15 mouse cellular contexts compared by ENCODE assay signal in the genomic region with DNA sequence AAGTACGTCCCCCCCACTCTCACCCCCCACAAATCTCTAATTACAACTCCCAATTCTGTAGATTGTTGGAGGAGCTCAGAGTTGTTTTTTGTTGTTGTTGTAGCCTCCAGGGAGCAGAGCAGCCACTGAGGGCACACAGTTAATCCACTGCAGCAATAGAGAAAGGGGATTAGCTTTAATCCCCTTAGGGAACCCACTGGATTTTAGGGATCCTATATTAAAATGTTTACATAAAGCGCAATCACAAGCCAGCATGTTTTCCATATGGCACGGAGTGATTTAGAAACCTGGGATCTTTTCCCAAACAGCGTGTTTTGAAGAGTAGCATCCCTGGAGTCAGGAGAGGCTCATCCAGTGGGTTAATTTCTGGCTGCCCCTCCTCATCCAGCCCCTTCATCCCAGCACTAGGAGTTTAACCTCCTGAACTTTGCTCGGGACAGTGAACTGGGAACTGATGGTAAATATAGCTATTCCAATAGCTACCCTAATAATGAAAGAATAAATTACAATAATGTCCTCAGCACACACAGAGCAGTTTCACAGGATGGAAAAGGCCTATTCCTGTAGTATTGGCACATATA. TPM values are rescaled to one million over a fixed set of nuclear protein-coding genes. Genes with fewer than 3 reads are reported as not detected.
DNase-seq lines count a peak whose midpoint lies in the region; ATAC-seq and TF ChIP-seq lines count a peak whose summit lies in the region.
"Had no signal": no experiment of that assay in that cellular context is flagged by ENCODE, and none has a peak within 500 bp of the region (broad histone marks: within the 10 kb centered on the region; RNA-seq: fewer than 3 reads in every experiment).

No protein-coding gene starts in this region.

- peaks cover 47% of the 10 kb centered on the region for H3K27me3 ChIP-seq in forebrain, embryonic 14.5 days (replicated peaks; ENCODE audit: control insufficient read depth, insufficient read depth, low read length)
- peaks cover 89% of the 10 kb centered on the region for H3K27me3 ChIP-seq in forebrain, embryonic 10.5 days (ENCODE audit: poor library complexity, severe bottlenecking)
- H3K27me3 ChIP-seq in embryonic facial prominence, embryonic 14.5 days (replicated peaks; ENCODE audit: control insufficient read depth, insufficient read depth, low read length), result peaks cover 6% of the 10 kb centered on the region
- peaks cover 5% of the 10 kb centered on the region; the same call in 1 of the 2 replicates for H3K27me3 ChIP-seq in limb, embryonic 13.5 days
- H3K27me3 ChIP-seq in thymus, adult 2 months (ENCODE audit: control insufficient read depth, insufficient read depth, low read length), result peaks cover 10% of the 10 kb centered on the region

- H3K4me3 ChIP-seq in forebrain, embryonic 14.5 days (ENCODE audit: low read depth, low read length), result no peak overlapping the region
- no peak overlapping the region for H3K4me3 ChIP-seq in forebrain, embryonic 10.5 days
- no peak overlapping the region for H3K4me3 ChIP-seq in embryonic facial prominence, embryonic 14.5 days (ENCODE audit: low read depth, low read length)
- H3K4me3 ChIP-seq in limb, embryonic 13.5 days, result no peak overlapping the region
- H3K4me3 ChIP-seq in thymus, adult 2 months (ENCODE audit: control insufficient read depth, insufficient read depth, low read length), result no peak overlapping the region
- H3K4me3 ChIP-seq: erythroblast, embryonic 14.5 days had no signal

- H3K4me1 ChIP-seq in forebrain, embryonic 14.5 days (ENCODE audit: control insufficient read depth, insufficient read depth, low read length), result peaks cover 2% of the 10 kb centered on the region; the same call in 1 of the 2 replicates
- peaks cover 45% of the 10 kb centered on the region for H3K4me1 ChIP-seq in forebrain, embryonic 10.5 days
- peaks cover 6% of the 10 kb centered on the region; the same call in 1 of the 2 replicates for H3K4me1 ChIP-seq in embryonic facial prominence, embryonic 14.5 days (ENCODE audit: control insufficient read depth, insufficient read depth, low read length)
- H3K4me1 ChIP-seq in limb, embryonic 13.5 days, result peaks cover 18% of the 10 kb centered on the region
- no peaks in the 10 kb centered on the region for H3K4me1 ChIP-seq in thymus, adult 2 months (replicated peaks; ENCODE audit: control insufficient read depth, insufficient read depth, low read length)

- peak; percentile 10; the same call in 1 of the 2 replicates for ATAC-seq in forebrain, embryonic 14.5 days
- ATAC-seq in embryonic facial prominence, embryonic 14.5 days (ENCODE audit: low read depth), result no peak
- ATAC-seq in limb, embryonic 13.5 days (ENCODE audit: low FRiP score, low read depth), result no peak

- no peaks in the 10 kb centered on the region for H3K9me3 ChIP-seq in forebrain, embryonic 14.5 days (replicated peaks; ENCODE audit: control insufficient read depth, low read length)
- H3K9me3 ChIP-seq in forebrain, embryonic 10.5 days, result no peaks in the 10 kb centered on the region
- H3K9me3 ChIP-seq in embryonic facial prominence, embryonic 14.5 days (ENCODE audit: control insufficient read depth, low read length), result no peaks in the 10 kb centered on the region
- H3K9me3 ChIP-seq in limb, embryonic 13.5 days, result no peaks in the 10 kb centered on the region

- DNase-seq in forebrain, embryonic 14.5 days (ENCODE audit: low spot score), result no peak
- DNase-seq in forebrain, embryonic 10.5 days (ENCODE audit: extremely low spot score, low spot score), result no peak
- DNase-seq in embryonic facial prominence, embryonic 14.5 days (ENCODE audit: low spot score), result peak; percentile 72
- DNase-seq in retina, adult 2 months (ENCODE audit: low read depth, low spot score), result peak; percentile 69
- DNase-seq in thymus, postnatal 14 days, result no peak
- no peak for DNase-seq in gastrocnemius, postnatal 14 days
- DNase-seq in thymus, adult 2 months, result no peak
- DNase-seq: adrenal gland, postnatal 36 days; lung, adult 18-20 months; right cerebral cortex, adult 18-20 months had no signal

- no peak overlapping the region for H3K4me2 ChIP-seq in forebrain, embryonic 14.5 days (ENCODE audit: low read length)
- H3K4me2 ChIP-seq in embryonic facial prominence, embryonic 14.5 days (ENCODE audit: low read depth, low read length), result no peak overlapping the region
- H3K4me2 ChIP-seq in limb, embryonic 13.5 days (replicated peaks), result peak overlapping the region; percentile 27; the same call in 1 of the 2 replicates

- no peak overlapping the region for H3K9ac ChIP-seq in forebrain, embryonic 14.5 days (ENCODE audit: low read length)
- no peak overlapping the region for H3K9ac ChIP-seq in embryonic facial prominence, embryonic 14.5 days (ENCODE audit: low read depth, low read length)
- no peak overlapping the region for H3K9ac ChIP-seq in limb, embryonic 13.5 days

- H3K27ac ChIP-seq in forebrain, embryonic 14.5 days (ENCODE audit: low read depth, low read length), result no peak overlapping the region
- no peak overlapping the region for H3K27ac ChIP-seq in forebrain, embryonic 10.5 days
- H3K27ac ChIP-seq in embryonic facial prominence, embryonic 14.5 days (replicated peaks; ENCODE audit: low read depth, low read length), result peak overlapping the region; percentile 16; the same call in 1 of the 2 replicates
- no peak overlapping the region for H3K27ac ChIP-seq in limb, embryonic 13.5 days
- no peak overlapping the region for H3K27ac ChIP-seq in thymus, adult 2 months (ENCODE audit: control insufficient read depth, insufficient read depth, low read length)
- H3K27ac ChIP-seq: kidney, postnatal 0 days had no signal

- intact Hi-C loops in gastrocnemius, postnatal 14 days (cut with DNase I; ENCODE audit: low total_unique reads), result no loop called here

- WGBS in forebrain, embryonic 14.5 days, result 6% methylated on average over 5 of the region's 5 CpGs
- 4% methylated on average over 5 of the region's 5 CpGs for WGBS in forebrain, embryonic 10.5 days
- WGBS in embryonic facial prominence, embryonic 14.5 days, result 22% methylated on average over 5 of the region's 5 CpGs
- 24% methylated on average over 5 of the region's 5 CpGs for WGBS in limb, embryonic 13.5 days
- WGBS in thymus, adult 2 months, result 95% methylated on average over 5 of the region's 5 CpGs

- H3K36me3 ChIP-seq in forebrain, embryonic 14.5 days (ENCODE audit: control insufficient read depth, insufficient read depth, low read length), result no peaks in the 10 kb centered on the region
- H3K36me3 ChIP-seq in forebrain, embryonic 10.5 days (replicated peaks), result no peaks in the 10 kb centered on the region
- no peaks in the 10 kb centered on the region for H3K36me3 ChIP-seq in embryonic facial prominence, embryonic 14.5 days (ENCODE audit: control insufficient read depth, insufficient read depth, low read length)
- H3K36me3 ChIP-seq in limb, embryonic 13.5 days, result no peaks in the 10 kb centered on the region
- no peaks in the 10 kb centered on the region for H3K36me3 ChIP-seq in thymus, adult 2 months (ENCODE audit: control insufficient read depth, insufficient read depth, low read length)
- H3K36me3 ChIP-seq: G1E had no signal

- no peak for TF ChIP-seq POLR2A in thymus, adult 2 months (IDR thresholded peaks at IDR 0.05; ENCODE audit: control insufficient read depth, extremely low read depth, insufficient read depth, low read length, poor library complexity)

- no peak for TF ChIP-seq CTCF in thymus, adult 2 months (IDR thresholded peaks at IDR 0.05; ENCODE audit: borderline replicate concordance, control insufficient read depth, extremely low read depth, insufficient read depth, low read length, poor library complexity)

RNA-seq across cellular contexts. Expression of a gene that starts 6.4 kb away (rescaled TPM):
- polyA plus RNA-seq in forebrain, embryonic 14.5 days (2014; fragmentation: Nextera tagmentation; extraction: Ambion mirVana), result 18.2 and 20.6 TPM in 2 replicates
- polyA plus RNA-seq in forebrain, embryonic 10.5 days (2016; fragmentation: Nextera tagmentation; extraction: Ambion mirVana), result 6.9 and 7.2 TPM in 2 replicates
- 21.9 and 24.6 TPM in 2 replicates for polyA plus RNA-seq in embryonic facial prominence, embryonic 14.5 days (2014; fragmentation: Nextera tagmentation; extraction: Ambion mirVana)
- polyA plus RNA-seq in limb, embryonic 13.5 days (2015; fragmentation: Nextera tagmentation; extraction: Ambion mirVana), result 44.2 and 46.8 TPM in 2 replicates
- total RNA-seq in gastrocnemius, postnatal 14 days (2021), result 1 to 10 TPM; 1.8 to 2.2 TPM
- 0.06 TPM in 1 of 2 replicates, not detected in the other for polyA plus RNA-seq in thymus, adult 2 months (2012; rRNA removed)
- total RNA-seq: hematopoietic stem cell, adult 5-6 weeks had no signal
- polyA plus RNA-seq: erythroblast, embryonic 14.5 days; G1E had no signal

Comparison
In these comparisons a context has a peak if more than half of its experiments do, and no peak if none do; other contexts are left out.
1. DNase-seq: peak in embryonic facial prominence, embryonic 14.5 days (single experiment) and retina, adult 2 months (single experiment); none in forebrain, embryonic 14.5 days (single experiment), forebrain, embryonic 10.5 days (single experiment), thymus, postnatal 14 days (single experiment), gastrocnemius, postnatal 14 days (single experiment) and thymus, adult 2 months (single experiment).